ENCODE assay signal across 8 mouse cellular contexts in genomic region chr2:24367895-24368261, GRCm38 (mm10). TPM values are rescaled to one million over a fixed set of nuclear protein-coding genes. Genes with fewer than 3 reads are reported as not detected.
DNase-seq lines count a peak whose midpoint lies in the region; ATAC-seq and TF ChIP-seq lines count a peak whose summit lies in the region.

No protein-coding gene starts in this region.

- H3K4me1 ChIP-seq in kidney, embryonic 15.5 days, result peaks cover 11% of the 10 kb centered on the region
- H3K4me1 ChIP-seq in embryonic facial prominence, embryonic 12.5 days, result peaks cover 5% of the 10 kb centered on the region
- H3K4me1 ChIP-seq in hindbrain, postnatal 0 days (ENCODE audit: insufficient read depth, low read length), result peaks cover 8% of the 10 kb centered on the region; the same call in 1 of the 2 replicates
- H3K4me1 ChIP-seq in midbrain, embryonic 15.5 days, result 0 out of 2 replicates have a peak, but pooled peaks cover 8% of the 10 kb centered on the region

- 0 out of 2 replicates have a peak, but pooled peaks cover 5% of the 10 kb centered on the region for H3K27me3 ChIP-seq in kidney, embryonic 15.5 days
- 0 out of 2 replicates have a peak, but pooled peaks cover 8% of the 10 kb centered on the region for H3K27me3 ChIP-seq in embryonic facial prominence, embryonic 12.5 days
- H3K27me3 ChIP-seq in hindbrain, postnatal 0 days (ENCODE audit: insufficient read depth, low read length), result no peaks in the 10 kb centered on the region
- peaks cover 11% of the 10 kb centered on the region; the same call in 1 of the 2 replicates for H3K27me3 ChIP-seq in midbrain, embryonic 15.5 days (replicated peaks)

- no peak for DNase-seq in kidney, postnatal 4 days
- DNase-seq in hindbrain, postnatal 0 days (ENCODE audit: low spot score), result no peak
- no peak for DNase-seq in MN1 (ENCODE audit: low spot score)
- DNase-seq in right cerebral cortex, postnatal 25 days, result no peak
- DNase-seq in right cerebral cortex, adult 18-20 months, result no peak

- WGBS in kidney, embryonic 15.5 days, result 58% methylated on average over 4 of the region's 4 CpGs
- 68% methylated on average over 4 of the region's 4 CpGs for WGBS in embryonic facial prominence, embryonic 12.5 days
- WGBS in hindbrain, postnatal 0 days, result 64% methylated on average over 4 of the region's 4 CpGs
- 74% methylated on average over 4 of the region's 4 CpGs for WGBS in midbrain, embryonic 15.5 days

- H3K36me3 ChIP-seq in kidney, embryonic 15.5 days, result no peaks in the 10 kb centered on the region
- H3K36me3 ChIP-seq in embryonic facial prominence, embryonic 12.5 days, result no peaks in the 10 kb centered on the region
- H3K36me3 ChIP-seq in hindbrain, postnatal 0 days (ENCODE audit: insufficient read depth, low read length), result no peaks in the 10 kb centered on the region
- no peaks in the 10 kb centered on the region for H3K36me3 ChIP-seq in midbrain, embryonic 15.5 days (replicated peaks)

- 0 out of 2 replicates have a peak, but pooled peaks have one; percentile 16 for ATAC-seq in kidney, embryonic 15.5 days (replicated peaks; ENCODE audit: low FRiP score)
- no peak for ATAC-seq in embryonic facial prominence, embryonic 12.5 days (ENCODE audit: insufficient number of reproducible peaks, insufficient read depth, low FRiP score, low TSS enrichment)
- no peak for ATAC-seq in hindbrain, postnatal 0 days
- no peak for ATAC-seq in midbrain, embryonic 15.5 days (replicated peaks)

- H3K27ac ChIP-seq in kidney, embryonic 15.5 days, result no peak overlapping the region
- H3K27ac ChIP-seq in embryonic facial prominence, embryonic 12.5 days, result no peak overlapping the region
- H3K27ac ChIP-seq in hindbrain, postnatal 0 days, result no peak overlapping the region
- H3K27ac ChIP-seq in midbrain, embryonic 15.5 days, result no peak overlapping the region

- no peak for TF ChIP-seq CTCF in hindbrain, postnatal 0 days (IDR thresholded peaks at IDR 0.05; ENCODE audit: low read depth)

- no peaks in the 10 kb centered on the region for H3K9me3 ChIP-seq in kidney, embryonic 15.5 days (replicated peaks)
- no peaks in the 10 kb centered on the region for H3K9me3 ChIP-seq in embryonic facial prominence, embryonic 12.5 days
- H3K9me3 ChIP-seq in hindbrain, postnatal 0 days (ENCODE audit: low read length), result no peaks in the 10 kb centered on the region
- H3K9me3 ChIP-seq in midbrain, embryonic 15.5 days, result no peaks in the 10 kb centered on the region

- H3K4me3 ChIP-seq in kidney, embryonic 15.5 days (replicated peaks), result peak overlapping the region; percentile 38
- peak overlapping the region; percentile 37 for H3K4me3 ChIP-seq in embryonic facial prominence, embryonic 12.5 days
- peak overlapping the region; percentile 45 for H3K4me3 ChIP-seq in hindbrain, postnatal 0 days (ENCODE audit: low read length)
- H3K4me3 ChIP-seq in midbrain, embryonic 15.5 days, result peak overlapping the region; percentile 51

- no peak overlapping the region for H3K9ac ChIP-seq in kidney, embryonic 15.5 days
- H3K9ac ChIP-seq in embryonic facial prominence, embryonic 12.5 days, result no peak overlapping the region
- peak overlapping the region; percentile 37; the same call in 1 of the 2 replicates for H3K9ac ChIP-seq in hindbrain, postnatal 0 days (replicated peaks; ENCODE audit: low read length)
- H3K9ac ChIP-seq in midbrain, embryonic 15.5 days, result peak overlapping the region; percentile 55; the same call in 1 of the 2 replicates

- H3K4me2 ChIP-seq in kidney, embryonic 15.5 days, result peak overlapping the region; percentile 64
- peak overlapping the region; percentile 70 for H3K4me2 ChIP-seq in embryonic facial prominence, embryonic 12.5 days (replicated peaks)
- peak overlapping the region; percentile 76 for H3K4me2 ChIP-seq in hindbrain, postnatal 0 days (ENCODE audit: low read depth, low read length)
- H3K4me2 ChIP-seq in midbrain, embryonic 15.5 days, result peak overlapping the region; percentile 98

RNA-seq across cellular contexts. Expression of gene Psd4, which starts 0.5 kb away (rescaled TPM):
- polyA plus RNA-seq in kidney, embryonic 15.5 days (2015; fragmentation: Nextera tagmentation; extraction: Ambion mirVana), result 2.2 and 2.3 TPM in 2 replicates
- 0.93 and 2.1 TPM in 2 replicates for polyA plus RNA-seq in embryonic facial prominence, embryonic 12.5 days (2016; fragmentation: Nextera tagmentation; extraction: Ambion mirVana)
- total RNA-seq in hindbrain, postnatal 0 days (2014; rRNA removed), result 1.3 and 7.0 TPM in 2 replicates
- 0.71 and 1.2 TPM in 2 replicates for polyA plus RNA-seq in hindbrain, postnatal 0 days (2015; fragmentation: Nextera tagmentation; extraction: Ambion mirVana)
- polyA plus RNA-seq in midbrain, embryonic 15.5 days (2015; fragmentation: Nextera tagmentation; extraction: Ambion mirVana), result 0.69 and 0.72 TPM in 2 replicates

RNA-seq across cellular contexts. Expression of gene Il1rn, which starts 31.2 kb away (rescaled TPM):
- 0.84 and 1.6 TPM in 2 replicates for polyA plus RNA-seq in kidney, embryonic 15.5 days (2015; fragmentation: Nextera tagmentation; extraction: Ambion mirVana)
- not detected in 2 replicates for polyA plus RNA-seq in embryonic facial prominence, embryonic 12.5 days (2016; fragmentation: Nextera tagmentation; extraction: Ambion mirVana)
- total RNA-seq in hindbrain, postnatal 0 days (2014; rRNA removed), result not detected in 2 replicates
- 0.13 and 0.16 TPM in 2 replicates for polyA plus RNA-seq in hindbrain, postnatal 0 days (2015; fragmentation: Nextera tagmentation; extraction: Ambion mirVana)
- 0.72 TPM in 1 of 2 replicates, not detected in the other for polyA plus RNA-seq in midbrain, embryonic 15.5 days (2015; fragmentation: Nextera tagmentation; extraction: Ambion mirVana)

Comparison
In these comparisons a context has a peak if more than half of its experiments do, and no peak if none do; other contexts are left out.
1. H3K9ac ChIP-seq: peak in hindbrain, postnatal 0 days (single experiment) and midbrain, embryonic 15.5 days (single experiment); none in kidney, embryonic 15.5 days (single experiment) and embryonic facial prominence, embryonic 12.5 days (single experiment).
2. Peak in every context shown above with its lines, with median percentiles within 50 percentile points of each other: H3K4me2 ChIP-seq and H3K4me3 ChIP-seq.